Mouse (Mus musculus): ENCODE measurements at regions not wholly inside any gene's neighbourhood (a gene's known extent, or its start where the extent isn't known, plus 50 kb on each side); places are given as distances from the start of the nearest gene placed in this dataset.
A peak's percentile ranks its signal among the peaks of the same experiment; 100 is the strongest.

GRCm38 (mm10) chr19:28111263-28112180 is 100.6 kb upstream of the Rfx3 start:
- H3K4me1 ChIP-seq (replicated peaks): no peaks in the 10 kb centered on the region
- H3K4me2 ChIP-seq: no peak overlapping the region
- H3K27me3 ChIP-seq (replicated peaks): no peaks in the 10 kb centered on the region
- ATAC-seq (ENCODE audit: insufficient number of reproducible peaks, low FRiP score): no peak
- H3K9me3 ChIP-seq (replicated peaks): no peaks in the 10 kb centered on the region
- H3K4me3 ChIP-seq: no peak overlapping the region
- WGBS: 76% methylated on average over 10 of the region's 10 CpGs
- H3K9ac ChIP-seq: no peak overlapping the region
- H3K36me3 ChIP-seq: no peaks in the 10 kb centered on the region
- H3K27ac ChIP-seq (ENCODE audit: poor library complexity, severe bottlenecking): no peak overlapping the region

- Histone ChIP-seq H3K9me3 (replicated peaks) (no peaks in the 10 kb centered on the region), H3K4me2 (peak overlapping the region; percentile 43), H3K27me3 (replicated peaks) (no peaks in the 10 kb centered on the region), H3K27ac (ENCODE audit: poor library complexity, severe bottlenecking) (no peak overlapping the region), H3K4me1 (replicated peaks) (no peaks in the 10 kb centered on the region), H3K9ac (0 out of 2 replicates have a peak overlapping the region, but pooled peaks have one; percentile 15), H3K4me3 (no peak overlapping the region), H3K36me3 (no peaks in the 10 kb centered on the region)
- WGBS: 14% methylated on average over 9 of the region's 9 CpGs
- no peak for ATAC-seq (ENCODE audit: insufficient number of reproducible peaks, low FRiP score)
These were observed 84.7 kb upstream of the Rfx3 start for GRCm38 (mm10) chr19:28095620-28096019.

GRCm38 (mm10) chr19:28092252-28092651 is 81.3 kb upstream of the Rfx3 start:
- no peaks in the 10 kb centered on the region for H3K36me3 ChIP-seq
- no peaks in the 10 kb centered on the region for H3K4me1 ChIP-seq (replicated peaks)
- WGBS: 81% methylated on average over 6 of the region's 6 CpGs
- H3K4me3 ChIP-seq: no peak overlapping the region
- H3K9me3 ChIP-seq (replicated peaks): no peaks in the 10 kb centered on the region
- H3K27ac ChIP-seq (ENCODE audit: poor library complexity, severe bottlenecking): no peak overlapping the region
- ATAC-seq (ENCODE audit: insufficient number of reproducible peaks, low FRiP score): no peak
- H3K4me2 ChIP-seq: no peak overlapping the region
- no peaks in the 10 kb centered on the region for H3K27me3 ChIP-seq (replicated peaks)
- no peak overlapping the region for H3K9ac ChIP-seq

GRCm38 (mm10) chr19:28087607-28088546 is 76.9 kb upstream of the Rfx3 start:
- no peaks in the 10 kb centered on the region for H3K9me3 ChIP-seq (replicated peaks)
- H3K4me1 ChIP-seq (replicated peaks): no peaks in the 10 kb centered on the region
- no peak overlapping the region for H3K27ac ChIP-seq (ENCODE audit: poor library complexity, severe bottlenecking)
- H3K4me2 ChIP-seq: no peak overlapping the region
- no peak overlapping the region for H3K4me3 ChIP-seq
- no peaks in the 10 kb centered on the region for H3K36me3 ChIP-seq
- 78% methylated on average over 12 of the region's 12 CpGs for WGBS
- no peak for ATAC-seq (ENCODE audit: insufficient number of reproducible peaks, low FRiP score)
- no peaks in the 10 kb centered on the region for H3K27me3 ChIP-seq (replicated peaks)
- H3K9ac ChIP-seq: no peak overlapping the region

- Histone ChIP-seq H3K36me3 (no peaks in the 10 kb centered on the region), H3K9ac (no peak overlapping the region), H3K4me1 (replicated peaks) (no peaks in the 10 kb centered on the region), H3K27ac (ENCODE audit: poor library complexity, severe bottlenecking) (no peak overlapping the region), H3K4me2 (no peak overlapping the region), H3K27me3 (replicated peaks) (no peaks in the 10 kb centered on the region), H3K4me3 (no peak overlapping the region), H3K9me3 (replicated peaks) (no peaks in the 10 kb centered on the region)
- no peak for ATAC-seq (ENCODE audit: insufficient number of reproducible peaks, low FRiP score)
- WGBS: 83% methylated on average over 3 of the region's 3 CpGs
These were observed 59.4 kb upstream of the Rfx3 start for GRCm38 (mm10) chr19:28070386-28070785.
